Comparison of ENCODE assay signal across 8 mouse cellular contexts in genomic region chr11:21996661-21997560, GRCm38 (mm10). TPM values are rescaled to one million over a fixed set of nuclear protein-coding genes. Genes with fewer than 3 reads are reported as not detected.
DNase-seq lines count a peak whose midpoint lies in the region; ATAC-seq and TF ChIP-seq lines count a peak whose summit lies in the region.

No protein-coding gene starts in this region.

- under 1% methylated on average over 55 of the region's 63 CpGs for WGBS in heart, embryonic 11.5 days (ENCODE audit: insufficient replicate concordance)
- WGBS in kidney, embryonic 15.5 days = under 1% methylated on average over 63 of the region's 63 CpGs
- under 1% methylated on average over 63 of the region's 63 CpGs for WGBS in stomach, embryonic 15.5 days

- no peaks in the 10 kb centered on the region for H3K9me3 ChIP-seq in heart, embryonic 11.5 days (replicated peaks; ENCODE audit: control insufficient read depth, low read length)
- H3K9me3 ChIP-seq in kidney, embryonic 15.5 days (replicated peaks) = no peaks in the 10 kb centered on the region
- H3K9me3 ChIP-seq in stomach, embryonic 15.5 days = no peaks in the 10 kb centered on the region

- no peaks in the 10 kb centered on the region for H3K4me1 ChIP-seq in cortical plate, adult 2 months (ENCODE audit: control insufficient read depth, insufficient read depth, low read length)
- peaks cover 11% of the 10 kb centered on the region; the same call in 1 of the 2 replicates for H3K4me1 ChIP-seq in heart, embryonic 11.5 days (ENCODE audit: control insufficient read depth, insufficient read depth, low read length)
- H3K4me1 ChIP-seq in kidney, embryonic 15.5 days = peaks cover 53% of the 10 kb centered on the region
- peaks cover 40% of the 10 kb centered on the region for H3K4me1 ChIP-seq in stomach, embryonic 15.5 days

- TF ChIP-seq POLR2A in cortical plate, adult 2 months (IDR thresholded peaks at IDR 0.05; ENCODE audit: extremely low read depth, insufficient read depth, low read length) = no peak

- H3K4me3 ChIP-seq in cortical plate, adult 2 months (ENCODE audit: insufficient read depth, low read length) = peak overlapping the region; percentile 19
- peak overlapping the region; percentile 33 for H3K4me3 ChIP-seq in heart, embryonic 11.5 days (ENCODE audit: low read depth, low read length)
- H3K4me3 ChIP-seq in kidney, embryonic 15.5 days (replicated peaks) = peak overlapping the region; percentile 34
- H3K4me3 ChIP-seq in stomach, embryonic 15.5 days (replicated peaks) = peak overlapping the region; percentile 29

- TF ChIP-seq CTCF in cortical plate, adult 2 months (IDR thresholded peaks at IDR 0.05; ENCODE audit: extremely low read depth, insufficient read depth, low read length) = no peak

- no peaks in the 10 kb centered on the region for H3K36me3 ChIP-seq in heart, embryonic 11.5 days (ENCODE audit: control insufficient read depth, insufficient read depth, low read length)
- H3K36me3 ChIP-seq in kidney, embryonic 15.5 days = no peaks in the 10 kb centered on the region
- H3K36me3 ChIP-seq in stomach, embryonic 15.5 days = no peaks in the 10 kb centered on the region

- H3K4me2 ChIP-seq in heart, embryonic 11.5 days = peak overlapping the region; percentile 65
- peak overlapping the region; percentile 57 for H3K4me2 ChIP-seq in kidney, embryonic 15.5 days
- peak overlapping the region; percentile 47 for H3K4me2 ChIP-seq in stomach, embryonic 15.5 days

- no peak for ATAC-seq in heart, embryonic 11.5 days (replicated peaks; ENCODE audit: insufficient number of reproducible peaks, low FRiP score, low TSS enrichment)
- ATAC-seq in kidney, embryonic 15.5 days (replicated peaks; ENCODE audit: low FRiP score) = 0 out of 2 replicates have a peak, but pooled peaks have one; percentile 9
- ATAC-seq in stomach, embryonic 15.5 days (ENCODE audit: insufficient read depth, low FRiP score, low read depth) = no peak

- H3K27me3 ChIP-seq in heart, embryonic 11.5 days (ENCODE audit: control insufficient read depth, insufficient read depth, low read length) = peaks cover 80% of the 10 kb centered on the region
- peaks cover 98% of the 10 kb centered on the region for H3K27me3 ChIP-seq in kidney, embryonic 15.5 days
- H3K27me3 ChIP-seq in stomach, embryonic 15.5 days (replicated peaks) = peaks cover 92% of the 10 kb centered on the region

- H3K9ac ChIP-seq in heart, embryonic 11.5 days (ENCODE audit: low read depth, low read length) = no peak overlapping the region
- no peak overlapping the region for H3K9ac ChIP-seq in kidney, embryonic 15.5 days
- H3K9ac ChIP-seq in stomach, embryonic 15.5 days = no peak overlapping the region

- peak; percentile 4 to 27 for DNase-seq in left cerebral cortex, adult 18-20 months (ENCODE audit: low spot score in 2 of 2)
- DNase-seq in left cerebral cortex, postnatal 14 days (ENCODE audit: low spot score in 2 of 2) = no peak
- DNase-seq in lung, postnatal 4 days = peak; percentile 14 to 49
- DNase-seq in layer of hippocampus, adult 9-10 months (ENCODE audit: low spot score) = no peak

- H3K27ac ChIP-seq in cortical plate, adult 2 months (ENCODE audit: insufficient read depth, low read length) = no peak overlapping the region
- H3K27ac ChIP-seq in heart, embryonic 11.5 days (ENCODE audit: low read depth, low read length) = no peak overlapping the region
- H3K27ac ChIP-seq in kidney, embryonic 15.5 days = no peak overlapping the region
- no peak overlapping the region for H3K27ac ChIP-seq in stomach, embryonic 15.5 days

- intact Hi-C loops in left cerebral cortex, postnatal 14 days (cut with DNase I) = no loop called here

RNA-seq across cellular contexts. Expression of gene Otx1, which starts 5.8 kb away (rescaled TPM):
- total RNA-seq in left cerebral cortex, adult 18-20 months (2021) = 1 to 10 TPM; 5.0 to 5.3 TPM
- total RNA-seq in left cerebral cortex, postnatal 14 days (2021) = 1 to 10 TPM; 6.1 to 9.1 TPM
- 5.6 and 5.9 TPM in 2 replicates for polyA plus RNA-seq in cortical plate, adult 2 months (2012; rRNA removed)
- 0.17 and 0.40 TPM in 2 replicates for polyA plus RNA-seq in heart, embryonic 11.5 days (2014; fragmentation: Nextera tagmentation; extraction: Ambion mirVana)
- 0.14 TPM in 1 of 2 replicates, not detected in the other for polyA plus RNA-seq in kidney, embryonic 15.5 days (2015; fragmentation: Nextera tagmentation; extraction: Ambion mirVana)
- polyA plus RNA-seq in stomach, embryonic 15.5 days (2015; fragmentation: Nextera tagmentation; extraction: Ambion mirVana) = 0.06 and 0.09 TPM in 2 replicates

Comparison
In these comparisons a context has a peak if more than half of its experiments do, and no peak if none do; other contexts are left out.
1. DNase-seq: peak in left cerebral cortex, adult 18-20 months (2 of 2) and lung, postnatal 4 days (2 of 2); none in left cerebral cortex, postnatal 14 days (0 of 2) and layer of hippocampus, adult 9-10 months (single experiment).
2. Peak in every context shown above with its lines, with median percentiles within 50 percentile points of each other: H3K4me3 ChIP-seq and H3K4me2 ChIP-seq.